Mouse (Mus musculus) neural tube, embryonic 11.5 days (tissue): ENCODE measurements around the gene Shisal1. TPM values are rescaled to one million over a fixed set of nuclear protein-coding genes. Genes with fewer than 3 reads are reported as not detected.

Experiments
- ATAC-seq: fragments of 200-750 bp; cut with Nextera tagmentation; 2 replicates; pipeline ENCODE4 v1.8.0; 2017; ENCODE audit warnings: moderate number of reproducible peaks, mild to moderate bottlenecking, moderate TSS enrichment, moderate library complexity; ENCODE audit not compliant: insufficient read depth, low FRiP score, low TSS enrichment
- DNase-seq: peaks from one replicate; pipeline ENCODE4 v3.0.0-alpha.2; 2015; ENCODE audit warnings: low spot score
- H3K27ac ChIP-seq: fragments of 300-500 bp; sonication (generic); 2 replicates; pipeline ENCODE4 v1.5.1; 2014; ENCODE audit warnings: low read depth, mild to moderate bottlenecking, low read length
- H3K27me3 ChIP-seq: fragments of 300-500 bp; sonication (generic); 2 replicates; pipeline ENCODE4 v1.6.1; 2014; ENCODE audit warnings: mild to moderate bottlenecking, low read length, mixed read lengths; ENCODE audit not compliant: control insufficient read depth, insufficient read depth
- H3K36me3 ChIP-seq: fragments of 300-500 bp; sonication (generic); 2 replicates; pipeline ENCODE4 v1.6.1; 2014; ENCODE audit warnings: mild to moderate bottlenecking, low read length, moderate library complexity, mixed read lengths; ENCODE audit not compliant: control insufficient read depth, insufficient read depth
- H3K4me1 ChIP-seq: fragments of 300-500 bp; sonication (generic); 2 replicates; pipeline ENCODE4 v1.6.1; 2014; ENCODE audit warnings: low read length, mixed read lengths; ENCODE audit not compliant: control insufficient read depth, insufficient read depth
- H3K4me2 ChIP-seq: fragments of 300-500 bp; sonication (generic); 2 replicates; pipeline ENCODE4 v1.6.1; 2014; ENCODE audit warnings: low read depth, mild to moderate bottlenecking, moderate library complexity
- H3K4me3 ChIP-seq: fragments of 300-500 bp; sonication (generic); 2 replicates; pipeline ENCODE4 v1.5.1; 2014; ENCODE audit warnings: low read depth, low read length
- H3K9ac ChIP-seq: fragments of 300-500 bp; sonication (generic); 2 replicates; pipeline ENCODE4 v1.6.1; 2014; ENCODE audit warnings: mild to moderate bottlenecking, low read length
- H3K9me3 ChIP-seq: fragments of 300-500 bp; sonication (generic); 2 replicates; pipeline ENCODE4 v1.6.1; 2016; ENCODE audit warnings: low read length; ENCODE audit not compliant: control insufficient read depth
- WGBS: fragments of 180-500 bp; shearing (Covaris S2); extraction: QIAGEN DNeasy Blood & Tissue Kit; methylation state at CpG from one replicate; pipeline ENCODE4 v1.1.7; 2014; 5-methylcytosine and 5-hydroxymethylcytosine counted together
- polyA plus RNA-seq: library from polyadenylated mRNA; unstranded; fragments of >200 nt; fragmentation: Nextera tagmentation; extraction: Ambion mirVana; gene quantifications from 2 replicates; pipeline ENCODE4 v1.2.1, GENCODE M21; 2014

Shisal1 gene
- polyA plus RNA-seq, 1 experiment from 2014 or later: 7.3 TPM

GRCm38 (mm10) chr15:84441682-84442315 lies 5.1 kb downstream of the Shisal1 start:
- Histone ChIP-seq H3K36me3 (no peaks in the 10 kb centered on the region), H3K9me3 (no peaks in the 10 kb centered on the region), H3K9ac (no peak overlapping the region), H3K27ac (no peak overlapping the region), H3K27me3 (peaks cover 15% of the 10 kb centered on the region), H3K4me3 (no peak overlapping the region), H3K4me2 (no peak overlapping the region), H3K4me1 (peaks cover 6% of the 10 kb centered on the region)
- ATAC-seq (no peak), DNase-seq (no peak)
- 49% methylated on average over 14 of the region's 14 CpGs for WGBS

- ATAC-seq: no peak
- Histone ChIP-seq H3K36me3 (no peaks in the 10 kb centered on the region), H3K9me3 (no peaks in the 10 kb centered on the region), H3K9ac (no peak overlapping the region), H3K4me3 (no peak overlapping the region), H3K27me3 (peaks cover 12% of the 10 kb centered on the region), H3K4me1 (peaks cover 6% of the 10 kb centered on the region), H3K27ac (no peak overlapping the region), H3K4me2 (no peak overlapping the region)
- DNase-seq: no peak
- WGBS: 44% methylated on average over 3 of the region's 3 CpGs
These were observed 6.1 kb downstream of the Shisal1 start for GRCm38 (mm10) chr15:84440820-84441219.

GRCm38 (mm10) chr15:84433586-84434185 lies 13.2 kb downstream of the Shisal1 start:
- no peaks in the 10 kb centered on the region for H3K36me3 ChIP-seq
- no peak overlapping the region for H3K9ac ChIP-seq
- H3K9me3 ChIP-seq: no peaks in the 10 kb centered on the region
- H3K27me3 ChIP-seq: no peaks in the 10 kb centered on the region
- H3K4me2 ChIP-seq: no peak overlapping the region
- no peak overlapping the region for H3K4me3 ChIP-seq
- no peak overlapping the region for H3K27ac ChIP-seq
- ATAC-seq (no peak), DNase-seq (no peak)
- WGBS: 76% methylated on average over 10 of the region's 10 CpGs
- H3K4me1 ChIP-seq: no peaks in the 10 kb centered on the region

GRCm38 (mm10) chr15:84430482-84430881 lies 16.4 kb downstream of the Shisal1 start:
- Histone ChIP-seq H3K4me1 (no peaks in the 10 kb centered on the region), H3K27me3 (no peaks in the 10 kb centered on the region), H3K4me3 (no peak overlapping the region), H3K4me2 (no peak overlapping the region), H3K9me3 (no peaks in the 10 kb centered on the region), H3K36me3 (no peaks in the 10 kb centered on the region), H3K9ac (no peak overlapping the region), H3K27ac (no peak overlapping the region)
- no peak for ATAC-seq
- DNase-seq: no peak
- WGBS: 81% methylated on average over 5 of the region's 5 CpGs

GRCm38 (mm10) chr15:84427624-84428023 lies 19.3 kb downstream of the Shisal1 start:
- H3K4me2 ChIP-seq: no peak overlapping the region
- WGBS: 87% methylated on average over 6 of the region's 6 CpGs
- H3K27me3 ChIP-seq: no peaks in the 10 kb centered on the region
- H3K4me3 ChIP-seq: no peak overlapping the region
- H3K4me1 ChIP-seq: no peaks in the 10 kb centered on the region
- no peak for ATAC-seq
- no peak for DNase-seq
- H3K27ac ChIP-seq: no peak overlapping the region
- no peak overlapping the region for H3K9ac ChIP-seq
- no peaks in the 10 kb centered on the region for H3K36me3 ChIP-seq
- H3K9me3 ChIP-seq: no peaks in the 10 kb centered on the region

- ATAC-seq: no peak
- 92% methylated on average over 5 of the region's 5 CpGs for WGBS
- Histone ChIP-seq H3K27ac (no peak overlapping the region), H3K27me3 (no peaks in the 10 kb centered on the region), H3K4me3 (no peak overlapping the region), H3K36me3 (no peaks in the 10 kb centered on the region), H3K9me3 (no peaks in the 10 kb centered on the region), H3K9ac (no peak overlapping the region), H3K4me1 (no peaks in the 10 kb centered on the region), H3K4me2 (no peak overlapping the region)
- DNase-seq: no peak
These were observed 21.2 kb downstream of the Shisal1 start for GRCm38 (mm10) chr15:84425733-84426132.

- H3K4me2 ChIP-seq: no peak overlapping the region
- ATAC-seq: no peak
- no peaks in the 10 kb centered on the region for H3K36me3 ChIP-seq
- no peak overlapping the region for H3K9ac ChIP-seq
- WGBS: 91% methylated on average over 5 of the region's 5 CpGs
- no peak for DNase-seq
- no peaks in the 10 kb centered on the region for H3K9me3 ChIP-seq
- H3K4me3 ChIP-seq: no peak overlapping the region
- no peak overlapping the region for H3K27ac ChIP-seq
- H3K4me1 ChIP-seq: no peaks in the 10 kb centered on the region
- H3K27me3 ChIP-seq: no peaks in the 10 kb centered on the region
These were observed 23.1 kb downstream of the Shisal1 start for GRCm38 (mm10) chr15:84423781-84424180.

GRCm38 (mm10) chr15:84418266-84418610 lies 28.7 kb downstream of the Shisal1 start:
- peak overlapping the region; percentile 27; the same call in 1 of the 2 replicates for H3K9ac ChIP-seq
- H3K27ac ChIP-seq: peak overlapping the region; percentile 75
- ATAC-seq (peak; percentile 5; the same call in 1 of the 2 replicates), DNase-seq (no peak)
- H3K36me3 ChIP-seq: no peaks in the 10 kb centered on the region
- WGBS: 56% methylated on average over 3 of the region's 4 CpGs
- H3K4me1 ChIP-seq: peaks cover 11% of the 10 kb centered on the region
- H3K4me2 ChIP-seq: no peak overlapping the region
- H3K9me3 ChIP-seq: no peaks in the 10 kb centered on the region
- no peak overlapping the region for H3K4me3 ChIP-seq
- no peaks in the 10 kb centered on the region for H3K27me3 ChIP-seq

- Histone ChIP-seq H3K27me3 (no peaks in the 10 kb centered on the region), H3K9ac (peak overlapping the region; percentile 27; the same call in 1 of the 2 replicates), H3K4me1 (peaks cover 11% of the 10 kb centered on the region), H3K4me3 (no peak overlapping the region), H3K4me2 (no peak overlapping the region), H3K27ac (peak overlapping the region; percentile 75), H3K36me3 (no peaks in the 10 kb centered on the region), H3K9me3 (no peaks in the 10 kb centered on the region)
- DNase-seq: peak; percentile 65
- WGBS: 23% methylated on average over 13 of the region's 13 CpGs
- ATAC-seq: peak; percentile 84
These were observed 29.2 kb downstream of the Shisal1 start for GRCm38 (mm10) chr15:84417592-84418265.
